Mouse (Mus musculus) heart, postnatal 0 days (tissue): ENCODE results near the gene Rpn1.

Experiments used
- CTCF ChIP-seq: IDR thresholded peaks from 2 replicates; pipeline ENCODE4 v1.5.1; 2016; ENCODE audit warnings: antibody characterized with exemption, control low read depth, low read depth
- EP300 ChIP-seq: IDR thresholded peaks from 2 replicates; pipeline ENCODE4 v1.6.1; 2016; ENCODE audit warnings: antibody characterized with exemption, low read depth

DNA sequence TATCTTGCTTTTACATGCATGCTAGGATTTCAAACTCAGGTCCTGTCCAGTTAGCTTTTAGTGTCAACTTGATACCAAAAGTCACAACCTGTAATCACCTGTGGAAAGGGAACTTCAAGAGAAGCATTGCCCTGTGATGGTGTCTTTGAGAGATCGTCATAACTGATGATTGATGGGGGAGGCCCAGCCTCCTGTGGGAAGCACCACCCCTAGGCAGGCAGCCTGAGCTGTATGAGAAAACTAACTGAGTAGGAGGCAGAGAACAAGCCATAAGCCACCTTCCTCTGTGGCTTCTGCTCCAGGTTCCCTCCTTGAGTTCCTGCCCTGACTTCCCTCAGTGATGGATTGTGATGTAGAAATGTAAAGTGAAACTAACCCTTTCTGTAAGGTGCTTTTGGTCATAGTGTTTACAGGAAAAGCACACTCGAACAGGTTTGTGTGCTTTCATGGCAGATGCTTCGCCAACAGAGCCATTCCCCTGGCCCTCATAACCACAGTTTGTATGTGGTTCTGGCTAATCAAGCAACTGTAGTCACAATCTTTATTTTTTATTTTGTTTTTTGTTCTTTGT is 20.1 kb upstream of the Rpn1 start:
- no peak for TF ChIP-seq CTCF
- no peak for TF ChIP-seq EP300
